Mouse (Mus musculus) CH12.LX (cell line): ENCODE results near the gene Atp6ap1l.

Source experiments
- CHD2 ChIP-seq: IDR thresholded peaks from 2 replicates; pipeline ENCODE4 v1.6.1; 2011; ENCODE audit warnings: low read length, improper control_type of control experiment
- CTCF ChIP-seq, 2 experiments: IDR thresholded peaks in 1 of 2; conservative IDR thresholded peaks in 1 of 2; 2 replicates each; pipeline ENCODE4 v1.5.1; 2011 to 2012; ENCODE audit warnings: low read depth in 2 of 2, low read length in 2 of 2, improper control_type of control experiment in 1 of 2, inconsistent platforms in 1 of 2, mild to moderate bottlenecking in 1 of 2, moderate library complexity in 1 of 2
- ELF1 ChIP-seq: IDR thresholded peaks from 2 replicates; pipeline ENCODE4 v1.6.1; 2014; ENCODE audit warnings: low read depth, mild to moderate bottlenecking, inconsistent platforms, low read length, improper control_type of control experiment
- MYC ChIP-seq: IDR thresholded peaks from 2 replicates; pipeline ENCODE4 v1.6.1; 2011; ENCODE audit warnings: low read depth, mild to moderate bottlenecking, improper control_type of control experiment, low read length
- POLR2A ChIP-seq: IDR thresholded peaks from 2 replicates; pipeline ENCODE4 v1.6.1; 2011; ENCODE audit warnings: low read depth, mild to moderate bottlenecking, improper control_type of control experiment, low read length

DNA sequence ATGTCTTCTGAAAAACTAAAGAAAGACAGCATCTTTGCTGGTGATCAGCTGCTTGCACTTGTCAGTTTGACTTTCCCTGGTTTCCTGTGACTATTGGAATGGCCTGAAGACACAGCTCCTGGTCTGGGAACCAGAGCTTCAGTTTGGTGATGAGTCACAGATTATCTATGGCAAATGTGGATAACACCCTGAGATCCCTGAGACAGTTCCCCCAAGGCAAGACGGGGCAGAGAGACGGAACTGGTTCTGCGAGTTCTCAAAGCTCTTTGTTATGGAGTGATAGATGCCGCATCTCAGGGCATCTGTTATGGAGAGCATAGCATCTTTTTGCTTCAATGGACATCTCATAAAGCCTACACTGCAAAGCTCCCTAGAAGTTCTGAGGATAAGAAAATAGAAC lies 33.6 kb downstream of the Atp6ap1l start:
- TF ChIP-seq MYC = no peak
- TF ChIP-seq ELF1 = no peak
- TF ChIP-seq CHD2 = no peak
- no peak for TF ChIP-seq POLR2A
- no peak for TF ChIP-seq CTCF (conservative IDR thresholded peaks at IDR 0.05 in 1 of 2, IDR thresholded peaks at IDR 0.05 in 1 of 2; ENCODE audit: low read depth in 2 of 2, low read length in 2 of 2)
